Mouse (Mus musculus) kidney, adult 18-20 months (tissue): Measurements from ENCODE around the gene Gm4133.
"Not testable (repeated sequence)": the region's sequence is repeated elsewhere in the genome, so short reads cannot be mapped to it uniquely, and the experiment has no call there.

Experiments
- DNase-seq: peaks from one replicate; pipeline ENCODE4 v3.0.0; 2021

Gm4133 gene

DNA sequence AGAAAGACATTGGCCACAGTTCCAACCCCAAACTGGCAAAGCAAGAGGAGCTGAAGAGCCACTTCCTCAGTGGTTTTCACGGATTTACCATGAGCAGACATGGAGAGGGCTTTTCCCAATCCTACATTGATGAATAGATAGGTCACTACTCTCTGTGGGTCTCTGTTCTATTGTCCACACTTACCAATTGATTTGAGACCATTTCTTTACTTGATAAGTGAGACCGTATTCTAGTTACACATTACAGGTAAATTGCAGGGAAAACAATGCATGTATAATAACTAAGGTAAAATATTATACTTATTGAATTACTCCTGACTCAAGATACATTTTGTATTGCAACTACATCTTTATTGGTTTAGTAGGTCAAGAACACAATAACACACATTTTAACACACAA is at the start of gene Gm4133:
Gene Gm4133 (minus strand): TSS at position 101 of the 400 bp plus-strand sequence.
- DNase-seq: not testable (repeated sequence)

DNA sequence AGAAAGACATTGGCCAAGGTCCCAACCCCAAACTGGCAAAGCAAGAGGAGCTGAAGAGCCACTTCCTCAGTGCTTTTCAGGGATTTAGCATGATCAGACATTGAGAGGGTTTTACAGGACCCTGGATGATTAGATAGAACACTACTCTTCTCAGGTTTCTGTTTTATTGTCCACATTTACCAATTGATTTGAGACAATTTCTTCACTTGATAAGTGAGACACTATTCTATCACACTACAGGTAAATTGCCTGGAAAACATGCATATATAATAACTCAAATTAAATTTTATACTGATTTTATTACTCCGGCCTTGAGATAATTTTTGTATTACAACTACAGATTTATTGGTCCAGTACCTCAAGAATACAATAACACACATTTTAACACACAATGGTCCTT is 41.4 kb upstream of the Gm4133 start, which contains the start of gene Gm5728:
Gene Gm5728 (minus strand): TSS at position 101 of the 400 bp plus-strand sequence.
- DNase-seq: not testable (repeated sequence)
